Mouse (Mus musculus): ENCODE results near the gene Nhlh1.

The Nhlh1 gene

DNA sequence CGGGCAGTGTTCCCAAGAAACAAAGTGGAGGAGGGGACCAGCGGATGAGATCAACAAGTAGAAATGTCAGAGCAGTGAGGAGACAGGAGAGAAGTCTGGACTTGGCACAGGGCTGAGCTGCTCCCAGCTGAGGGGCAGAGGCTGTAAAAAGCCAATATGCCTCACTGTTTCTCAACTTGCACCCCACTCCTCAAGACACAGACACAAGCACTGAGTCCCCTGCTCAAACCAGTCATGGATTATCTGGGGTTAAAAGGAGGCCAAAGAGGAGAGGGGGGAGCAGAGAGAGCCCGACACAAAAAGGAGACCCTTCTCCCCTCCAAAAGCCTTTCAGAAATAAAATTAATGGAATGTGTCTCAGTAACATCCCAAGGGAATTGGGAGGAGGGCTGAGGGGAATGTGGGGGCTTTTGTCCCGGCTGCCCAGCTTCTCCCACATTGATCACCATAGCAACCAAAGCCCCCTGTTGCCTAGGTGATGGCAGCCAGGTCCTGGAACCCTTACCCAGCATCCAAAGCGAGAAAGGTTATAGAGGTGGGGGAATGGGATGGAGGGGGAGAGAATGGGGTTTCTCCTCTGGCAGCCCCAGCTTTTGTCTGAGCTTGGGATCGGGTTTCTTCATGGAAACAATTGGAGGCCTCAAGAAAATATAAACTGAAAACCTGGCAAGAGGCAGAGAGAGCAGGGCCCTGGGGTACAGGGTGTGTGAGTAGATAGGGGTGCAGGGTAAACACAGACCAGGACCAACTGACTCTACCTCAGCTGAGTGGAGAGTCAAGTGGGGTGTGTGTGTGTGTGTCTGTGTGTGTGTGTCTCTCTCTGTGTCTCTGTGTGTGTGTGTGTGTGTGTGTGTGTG lies 40.5 kb downstream of the Nhlh1 start:
- peak; percentile 87 for DNase-seq

DNA sequence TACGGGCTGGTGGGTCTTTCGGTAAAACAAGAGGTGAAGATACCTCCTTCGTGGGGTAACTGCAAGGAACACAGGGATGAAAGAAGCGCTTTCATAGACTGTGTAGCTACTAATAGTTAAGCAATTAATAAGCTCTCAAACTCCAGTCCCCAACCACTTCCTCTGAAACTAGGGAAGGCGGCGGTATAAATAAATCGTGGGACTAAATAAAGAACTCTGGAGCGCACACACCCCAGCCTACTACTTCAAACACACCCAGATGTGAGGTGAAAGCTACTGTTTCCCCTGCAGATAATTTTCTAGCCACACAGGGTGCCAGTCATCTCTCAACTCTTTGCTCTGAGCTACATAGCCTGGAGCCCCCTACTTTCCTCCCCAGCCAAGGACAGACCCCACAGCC lies 41.3 kb downstream of the Nhlh1 start:
- DNase-seq = no peak

DNA sequence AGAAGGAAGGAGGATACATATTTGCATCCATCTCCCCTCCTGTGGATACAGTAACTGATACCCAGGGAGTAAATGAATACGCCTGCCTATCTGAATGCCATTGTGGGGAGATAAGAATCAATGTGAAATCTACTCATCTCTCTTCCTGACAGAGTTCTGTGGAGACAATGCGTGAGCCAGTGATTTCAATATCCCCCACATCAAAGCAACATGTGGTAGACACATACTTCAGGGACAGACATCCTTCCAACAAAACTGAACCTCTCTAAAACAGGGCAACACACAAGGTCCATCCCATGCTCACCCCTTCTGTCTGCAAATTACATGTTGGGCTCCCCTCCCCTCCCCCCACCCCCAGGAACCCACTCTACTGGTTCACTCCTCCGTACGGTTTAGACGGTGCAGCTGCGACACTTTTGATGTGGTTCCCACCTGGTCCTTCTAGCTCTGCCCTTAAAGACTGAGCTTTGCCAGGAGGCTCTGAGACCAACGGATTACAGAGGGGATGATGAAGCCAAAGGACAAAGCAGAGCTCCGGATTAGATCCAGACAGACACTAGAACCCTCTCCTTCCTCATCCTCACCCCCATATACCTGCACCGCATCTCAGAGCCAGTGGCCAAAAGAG lies 41.9 kb downstream of the Nhlh1 start:
- no peak for DNase-seq

DNA sequence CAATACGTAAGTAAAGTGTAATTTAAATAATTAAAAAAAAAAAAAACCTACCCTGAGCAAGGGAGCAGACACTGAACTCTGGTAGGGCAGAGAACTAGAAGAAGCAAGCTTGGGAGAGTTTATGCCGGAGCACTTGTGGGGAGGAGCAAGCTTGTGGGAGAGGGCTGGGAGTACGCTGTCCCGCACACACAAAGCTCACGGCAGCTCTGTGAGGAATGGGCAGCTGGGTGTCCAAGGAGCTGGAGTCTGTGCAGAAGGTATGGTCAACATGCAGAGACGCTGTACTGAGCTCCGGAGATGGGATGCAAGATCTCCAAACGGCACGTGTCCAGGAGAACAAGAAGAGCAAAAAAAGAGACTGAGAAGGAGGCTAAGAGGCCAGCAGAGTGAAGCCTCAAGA lies 42.6 kb downstream of the Nhlh1 start:
- DNase-seq = no peak

DNA sequence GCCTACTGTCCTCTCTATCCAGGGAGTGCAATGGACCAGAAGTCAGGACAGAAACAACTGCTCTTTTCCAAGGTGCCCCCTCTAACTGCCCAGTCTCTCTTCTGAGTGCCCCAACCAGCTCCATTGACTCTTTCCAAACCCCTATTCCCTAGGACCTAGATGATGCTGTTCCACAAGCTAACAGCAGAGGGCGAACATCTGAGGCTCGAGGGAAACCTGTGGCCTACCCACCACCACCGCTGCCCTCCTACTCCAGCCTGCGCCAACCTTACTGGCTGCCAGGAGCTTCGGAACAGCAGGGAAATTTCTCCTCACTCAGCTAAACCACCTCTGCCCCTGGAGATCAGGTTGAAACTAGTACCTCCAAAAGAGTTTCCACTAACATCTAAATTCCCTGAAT lies 45.3 kb downstream of the Nhlh1 start:
- peak; percentile 86 for DNase-seq

DNA sequence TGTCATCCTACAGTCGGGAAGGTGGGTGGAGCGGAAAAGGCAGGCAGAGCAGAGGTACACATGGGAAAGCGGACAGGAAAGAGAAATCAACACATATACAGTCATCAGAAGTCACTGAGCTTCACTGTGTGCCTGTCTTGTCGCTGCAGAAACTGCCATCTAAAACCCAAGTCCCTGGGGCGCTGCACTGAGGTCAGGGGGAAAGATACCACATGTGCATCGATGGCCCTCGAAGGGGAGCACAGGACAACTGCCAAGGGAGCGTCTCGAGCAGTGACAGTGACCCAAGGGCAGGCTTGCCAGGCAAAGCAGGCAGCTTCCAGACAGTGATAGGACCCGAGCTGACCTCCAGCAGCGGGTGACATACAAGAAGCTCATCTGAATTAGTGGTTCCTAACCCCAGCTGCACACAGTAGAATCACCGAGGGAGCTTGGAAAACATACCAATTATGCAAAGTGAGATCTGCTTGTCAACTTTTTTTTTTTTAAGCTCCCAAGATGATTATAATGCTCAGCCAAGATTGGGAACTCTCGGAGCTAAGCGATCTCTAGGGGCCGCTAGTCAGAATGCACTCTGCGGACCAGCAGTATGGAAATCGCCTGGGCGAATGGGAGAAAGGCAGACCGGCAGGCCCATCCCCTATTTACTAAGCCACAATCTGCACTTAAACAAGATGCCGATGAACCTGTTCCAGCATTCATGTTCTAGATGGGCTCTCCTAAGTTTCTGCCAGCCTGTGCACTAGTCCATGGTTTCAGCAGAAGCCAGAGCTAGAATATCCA lies 47.1 kb downstream of the Nhlh1 start:
- DNase-seq = no peak

DNA sequence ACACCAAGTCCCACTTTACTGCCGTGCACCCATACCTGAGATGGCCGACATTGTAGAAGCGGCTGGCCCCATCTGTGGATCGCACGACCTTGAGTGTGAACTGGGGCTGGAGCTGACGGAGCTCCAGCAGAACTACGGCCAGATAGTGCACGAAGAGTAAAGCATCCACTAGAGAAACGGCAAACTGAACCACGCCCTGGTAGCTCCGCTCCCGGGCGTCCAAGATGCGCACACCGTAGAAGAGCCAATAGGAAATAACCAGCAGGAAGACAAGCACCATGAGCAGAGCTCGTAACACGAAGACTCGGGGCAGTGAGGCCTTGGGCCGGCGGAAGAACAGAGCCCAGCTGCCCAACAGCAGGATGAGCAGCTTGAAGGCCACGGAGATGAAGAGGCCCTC lies 48.0 kb downstream of the Nhlh1 start:
- no peak for DNase-seq

DNA sequence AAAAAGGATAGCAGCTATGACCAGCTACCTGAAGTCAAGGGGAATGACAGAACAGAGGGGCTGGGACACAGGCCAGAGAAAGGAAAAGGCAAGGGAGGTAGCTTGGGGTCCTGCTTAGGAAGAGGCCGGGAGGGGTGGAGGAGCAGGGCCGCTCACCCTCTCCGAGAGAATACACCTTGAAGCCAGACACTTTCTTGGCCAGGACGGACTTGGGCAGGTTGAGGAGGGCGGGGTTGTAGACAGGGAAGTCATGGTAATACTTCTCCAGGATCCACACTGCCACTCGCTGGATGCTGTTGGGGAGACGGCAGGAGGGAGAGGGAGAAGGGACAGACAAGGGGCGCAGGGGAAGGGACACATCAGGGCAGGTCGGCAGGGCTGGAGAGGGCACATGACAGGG lies 49.0 kb downstream of the Nhlh1 start:
- no peak for DNase-seq

DNA sequence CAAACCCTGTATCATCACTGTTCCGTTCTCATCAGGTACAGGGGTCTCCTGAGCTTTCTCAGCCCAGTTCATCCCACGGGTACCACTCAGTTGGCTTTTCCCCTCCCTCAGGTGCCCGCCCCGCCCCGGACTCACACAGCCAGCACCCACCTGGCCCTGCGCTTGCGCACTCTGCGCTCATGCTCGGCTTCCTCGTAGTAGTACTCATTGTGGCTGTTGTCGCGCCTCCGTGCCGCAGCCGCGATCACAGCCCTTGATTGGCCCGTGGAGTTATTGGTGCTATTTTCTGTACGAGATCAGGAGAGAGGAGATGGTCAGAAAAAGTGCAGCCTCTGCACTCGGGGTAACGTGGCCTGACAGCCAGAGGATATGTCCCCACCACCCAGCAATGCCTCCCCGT lies 49.6 kb downstream of the Nhlh1 start:
- DNase-seq = no peak
